Mouse (Mus musculus) cerebellum, postnatal 4 days (tissue): Measurements from ENCODE around the gene Col4a6.

ENCODE experiments used
- DNase-seq, 2 experiments: peaks; one replicate each; pipeline ENCODE4 v3.0.0; 2022; ENCODE audit warnings: low spot score in 2 of 2, mixed read lengths in 1 of 2

Col4a6 gene

GRCm38 (mm10) chrX:141265986-141266385 lies 207.9 kb downstream of the Col4a6 start:
- no peak for DNase-seq

- DNase-seq, result no peak
These were observed 224.2 kb downstream of the Col4a6 start for GRCm38 (mm10) chrX:141249636-141250035.

- peak in 1 of 2 experiments; percentile 26 for DNase-seq
These were observed 237.1 kb downstream of the Col4a6 start for GRCm38 (mm10) chrX:141236564-141237333.

DNA sequence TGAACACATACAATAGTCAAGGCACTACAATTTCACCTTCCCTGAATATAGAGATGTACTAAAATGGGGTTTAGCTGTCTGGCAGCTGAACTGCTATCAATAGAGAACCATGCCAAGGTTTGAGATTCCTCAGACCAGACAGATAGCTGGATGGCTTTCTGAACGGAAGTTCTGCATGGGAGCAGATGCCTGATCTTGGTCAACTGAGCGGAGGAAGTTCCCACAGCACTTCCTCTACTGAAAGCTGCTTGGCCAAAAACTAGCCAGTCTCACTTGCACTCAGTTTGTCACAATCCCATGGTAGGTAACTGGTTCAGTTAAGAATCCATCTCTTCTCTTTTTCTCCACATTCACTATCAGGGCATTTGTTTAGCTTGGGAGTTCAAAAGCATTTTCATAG lies 245.7 kb downstream of the Col4a6 start:
- no peak for DNase-seq

- DNase-seq, result peak in 1 of 2 experiments; percentile 51
These were observed 261.1 kb downstream of the Col4a6 start for GRCm38 (mm10) chrX:141212802-141213201.

GRCm38 (mm10) chrX:141198993-141199392 lies 274.9 kb downstream of the Col4a6 start:
- no peak for DNase-seq

DNA sequence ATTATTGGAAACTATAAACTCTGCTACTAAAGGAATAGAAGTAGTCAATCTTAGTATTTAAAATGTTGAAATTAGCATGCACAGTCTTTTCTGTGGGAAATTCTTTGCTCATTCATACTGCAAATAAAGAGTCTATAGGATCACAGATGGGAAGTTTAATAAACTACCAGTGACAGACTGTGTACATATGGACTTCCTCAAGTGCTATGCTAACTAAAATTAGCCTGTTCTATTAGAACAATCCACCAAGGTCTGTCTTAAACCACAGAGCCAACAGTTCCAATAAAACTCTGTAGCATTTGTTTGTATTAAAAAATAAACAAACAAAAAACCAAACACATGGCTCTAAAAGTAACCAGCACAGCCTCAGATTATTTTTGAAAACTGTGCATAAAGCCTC lies 278.8 kb downstream of the Col4a6 start:
- no peak for DNase-seq

- peak in 1 of 2 experiments; percentile 34 for DNase-seq
These were observed 298.5 kb downstream of the Col4a6 start for GRCm38 (mm10) chrX:141175353-141175752.

DNA sequence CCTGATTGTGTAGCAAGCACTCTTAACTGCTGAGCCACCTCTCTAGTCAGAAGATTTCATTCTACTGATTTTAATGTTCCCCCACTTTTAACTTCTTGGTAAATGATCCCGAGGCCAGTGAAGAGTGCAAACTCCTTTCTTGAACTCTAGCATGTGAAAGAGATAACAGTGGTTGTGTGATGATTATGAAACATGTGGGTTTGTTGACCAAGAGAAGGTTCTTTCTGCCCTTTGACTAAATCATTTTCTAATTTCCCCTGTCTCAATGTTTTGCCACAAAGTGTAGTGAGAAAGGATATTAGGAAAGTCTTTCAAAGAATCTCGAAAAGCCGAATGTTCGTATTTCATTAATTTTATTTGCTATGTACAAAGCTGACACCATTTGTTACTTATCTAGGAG lies 308.8 kb downstream of the Col4a6 start:
- DNase-seq, result no peak

DNA sequence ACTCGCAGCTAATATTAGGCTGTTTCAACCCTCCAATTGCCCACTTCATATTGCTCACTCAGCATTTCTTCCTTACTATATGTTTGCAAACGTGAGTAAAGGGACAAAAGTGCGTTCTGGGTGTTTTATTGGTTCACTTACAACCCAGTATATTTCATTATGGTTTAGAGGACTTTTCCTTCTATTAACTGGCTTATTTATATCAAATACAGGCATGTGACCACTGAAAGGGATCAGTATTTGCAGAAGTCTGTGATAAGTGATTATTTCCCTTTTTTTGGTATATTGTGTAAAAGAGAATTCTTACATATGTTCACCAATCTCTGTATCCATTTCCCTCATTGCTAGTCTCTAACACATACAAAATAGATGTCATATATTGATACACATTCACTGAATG lies 313.5 kb downstream of the Col4a6 start:
- no peak for DNase-seq

GRCm38 (mm10) chrX:141158160-141158559 lies 315.7 kb downstream of the Col4a6 start:
- no peak for DNase-seq

- DNase-seq, result no peak
These were observed 316.2 kb downstream of the Col4a6 start for GRCm38 (mm10) chrX:141157626-141158025.

DNA sequence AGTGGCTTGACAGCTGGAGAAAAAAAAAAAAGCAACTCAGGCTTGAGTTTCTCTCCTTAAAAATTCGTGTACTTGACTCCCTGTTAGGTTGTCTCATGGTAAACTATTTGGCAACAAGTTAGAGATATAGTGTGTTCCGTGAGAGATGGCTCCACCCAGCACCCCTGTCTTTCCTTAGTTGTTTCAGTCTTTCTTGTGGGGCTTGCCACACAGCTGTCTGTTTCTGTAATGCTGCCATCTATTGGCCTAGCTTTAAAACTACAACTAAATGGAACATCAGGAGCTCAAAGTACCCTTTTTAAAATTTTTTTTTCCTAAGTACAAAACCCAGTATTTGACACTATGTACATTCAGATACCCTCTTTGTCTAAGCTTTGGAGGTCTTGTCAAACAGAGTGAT lies 317.2 kb downstream of the Col4a6 start:
- DNase-seq, result no peak

GRCm38 (mm10) chrX:141151182-141151581 lies 322.7 kb downstream of the Col4a6 start:
- no peak for DNase-seq

GRCm38 (mm10) chrX:141150290-141150689 lies 323.6 kb downstream of the Col4a6 start:
- no peak for DNase-seq

DNA sequence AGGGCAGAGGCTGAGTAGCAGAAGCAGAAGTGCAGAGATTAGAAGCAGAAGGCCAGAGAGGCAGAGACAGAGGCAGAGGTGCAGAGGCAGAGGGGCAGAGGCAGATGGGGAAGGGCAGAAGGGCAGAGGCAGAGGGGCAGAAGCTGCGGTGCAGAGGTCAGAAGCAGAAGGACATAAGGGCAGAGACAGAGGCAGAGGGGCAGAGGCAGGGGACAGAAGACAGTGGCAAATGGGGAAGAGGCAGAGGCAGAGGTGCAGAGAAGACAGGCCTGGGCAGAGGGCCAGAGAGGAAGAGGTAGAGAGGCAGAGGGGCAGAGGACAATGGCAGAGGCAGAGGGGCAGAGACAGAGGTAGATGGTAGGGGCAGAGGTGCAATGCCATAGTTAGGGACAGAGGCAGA lies 324.2 kb downstream of the Col4a6 start:
- DNase-seq, result no peak
